Comparison of ENCODE assay signal across 10 mouse cellular contexts in genomic region chr8:22209012-22209411, GRCm38 (mm10). TPM values are rescaled to one million over a fixed set of nuclear protein-coding genes. Genes with fewer than 3 reads are reported as not detected.
A peak's percentile ranks its signal among the peaks of the same experiment; 100 is the strongest.
DNase-seq lines count a peak whose midpoint lies in the region; ATAC-seq lines count a peak whose summit lies in the region.
"Had no signal": no experiment of that assay in that cellular context is flagged by ENCODE, and none has a peak within 500 bp of the region (broad histone marks: within the 10 kb centered on the region; RNA-seq: fewer than 3 reads in every experiment).

No protein-coding gene starts in this region.

- H3K27me3 ChIP-seq in megakaryocyte, embryonic 14.5 days (replicated peaks): no peaks in the 10 kb centered on the region
- no peaks in the 10 kb centered on the region for H3K27me3 ChIP-seq in heart, embryonic 16.5 days (ENCODE audit: control insufficient read depth, insufficient read depth, low read length)
- H3K27me3 ChIP-seq in hindbrain, embryonic 13.5 days: no peaks in the 10 kb centered on the region

- 18% methylated on average over 5 of the region's 5 CpGs for WGBS in heart, embryonic 16.5 days
- 68% methylated on average over 5 of the region's 5 CpGs for WGBS in hindbrain, embryonic 13.5 days

- peaks cover 51% of the 10 kb centered on the region for H3K36me3 ChIP-seq in megakaryocyte, embryonic 14.5 days (replicated peaks; ENCODE audit: low read length)
- H3K36me3 ChIP-seq in heart, embryonic 16.5 days (ENCODE audit: control insufficient read depth, insufficient read depth): peaks cover 31% of the 10 kb centered on the region
- peaks cover 55% of the 10 kb centered on the region for H3K36me3 ChIP-seq in hindbrain, embryonic 13.5 days

- no peak overlapping the region for H3K9ac ChIP-seq in heart, embryonic 16.5 days (ENCODE audit: low read length)
- H3K9ac ChIP-seq in hindbrain, embryonic 13.5 days: no peak overlapping the region
- H3K9ac ChIP-seq: hindbrain, embryonic 14.5 days had no signal

- peak; percentile 42 to 65 for DNase-seq in lung, adult 18-20 months
- DNase-seq in spleen, postnatal 14 days (ENCODE audit: low spot score in 2 of 2): no peak
- DNase-seq in retina, postnatal 1 day: no peak

- H3K4me1 ChIP-seq in megakaryocyte, embryonic 14.5 days: peaks cover 35% of the 10 kb centered on the region
- peaks cover 4% of the 10 kb centered on the region; the same call in 1 of the 2 replicates for H3K4me1 ChIP-seq in heart, embryonic 16.5 days (ENCODE audit: control insufficient read depth, insufficient read depth, low read length)
- H3K4me1 ChIP-seq in hindbrain, embryonic 13.5 days (replicated peaks): no peaks in the 10 kb centered on the region
- H3K4me1 ChIP-seq: limb, embryonic 10.5 days had no signal

- peak overlapping the region; percentile 18 for H3K4me3 ChIP-seq in megakaryocyte, embryonic 14.5 days (replicated peaks)
- H3K4me3 ChIP-seq in heart, embryonic 16.5 days (ENCODE audit: low read length): no peak overlapping the region
- no peak overlapping the region for H3K4me3 ChIP-seq in hindbrain, embryonic 13.5 days
- H3K4me3 ChIP-seq: limb, embryonic 10.5 days had no signal

- no peaks in the 10 kb centered on the region for H3K9me3 ChIP-seq in megakaryocyte, embryonic 14.5 days
- H3K9me3 ChIP-seq in heart, embryonic 16.5 days (replicated peaks; ENCODE audit: control insufficient read depth, low read length): no peaks in the 10 kb centered on the region
- no peaks in the 10 kb centered on the region for H3K9me3 ChIP-seq in hindbrain, embryonic 13.5 days
- H3K9me3 ChIP-seq: limb, embryonic 10.5 days had no signal

- no peak overlapping the region for H3K4me2 ChIP-seq in heart, embryonic 16.5 days (ENCODE audit: low read depth, low read length)
- H3K4me2 ChIP-seq in hindbrain, embryonic 13.5 days: no peak overlapping the region
- H3K4me2 ChIP-seq: hindbrain, embryonic 14.5 days had no signal

- no peak for ATAC-seq in megakaryocyte, adult 5-6 weeks (ENCODE audit: poor library complexity, severe bottlenecking)
- ATAC-seq in heart, embryonic 16.5 days (replicated peaks; ENCODE audit: extremely low read depth, insufficient read depth, low FRiP score): peak; percentile 85; the same call in 1 of the 2 replicates
- ATAC-seq in inflammation-experienced regulatory T-cells, adult 6 months: no peak
- no peak for ATAC-seq in hindbrain, embryonic 13.5 days (ENCODE audit: low FRiP score)

- H3K27ac ChIP-seq in heart, embryonic 16.5 days (ENCODE audit: low read length): peak overlapping the region; percentile 67
- H3K27ac ChIP-seq in hindbrain, embryonic 13.5 days: no peak overlapping the region
- H3K27ac ChIP-seq: hindbrain, embryonic 14.5 days; limb, embryonic 10.5 days had no signal

RNA-seq across cellular contexts. Expression of gene Vps36, which starts 16.4 kb away (rescaled TPM):
- polyA plus RNA-seq in megakaryocyte, embryonic 14.5 days (2012; ENCODE audit: insufficient read depth, low replicate concordance): 1.4 and 7.2 TPM in 2 replicates
- total RNA-seq in megakaryocyte, adult 5-6 weeks (2015): 47.5 and 49.8 TPM in 2 replicates
- 43.9 and 47.3 TPM in 2 replicates for total RNA-seq in megakaryocyte, adult 5-6 weeks (2017)
- polyA plus RNA-seq in heart, embryonic 16.5 days (2015; fragmentation: Nextera tagmentation; extraction: Ambion mirVana): 21.6 and 21.7 TPM in 2 replicates
- polyA plus RNA-seq in inflammation-experienced regulatory T-cells, adult 6 months (2017; shearing (Covaris generic)): 10 to 100 TPM; 25.9 to 43.3 (median 32.2) TPM
- 42.1 and 42.3 TPM in 2 replicates for polyA plus RNA-seq in hindbrain, embryonic 13.5 days (2015; fragmentation: Nextera tagmentation; extraction: Ambion mirVana)

RNA-seq across cellular contexts. Expression of gene Thsd1, which starts 18.1 kb away (rescaled TPM):
- 2.0 TPM in 1 of 2 replicates, not detected in the other for polyA plus RNA-seq in megakaryocyte, embryonic 14.5 days (2012; ENCODE audit: insufficient read depth, low replicate concordance)
- total RNA-seq in megakaryocyte, adult 5-6 weeks (2015): 0.56 and 1.5 TPM in 2 replicates
- total RNA-seq in megakaryocyte, adult 5-6 weeks (2017): 0.51 and 0.73 TPM in 2 replicates
- polyA plus RNA-seq in heart, embryonic 16.5 days (2015; fragmentation: Nextera tagmentation; extraction: Ambion mirVana): 13.2 and 16.1 TPM in 2 replicates
- under 1 TPM in 2 of 3 experiments, not detected in 1; 0.11 to 0.71 TPM for polyA plus RNA-seq in inflammation-experienced regulatory T-cells, adult 6 months (2017; shearing (Covaris generic))
- 8.3 and 8.5 TPM in 2 replicates for polyA plus RNA-seq in hindbrain, embryonic 13.5 days (2015; fragmentation: Nextera tagmentation; extraction: Ambion mirVana)

RNA-seq across cellular contexts. Expression of gene Ckap2, which starts 23.4 kb away (rescaled TPM):
- polyA plus RNA-seq in megakaryocyte, embryonic 14.5 days (2012; ENCODE audit: insufficient read depth, low replicate concordance): 2.2 TPM in 1 of 2 replicates, not detected in the other
- 66.7 and 76.1 TPM in 2 replicates for total RNA-seq in megakaryocyte, adult 5-6 weeks (2015)
- 46.4 and 54.6 TPM in 2 replicates for total RNA-seq in megakaryocyte, adult 5-6 weeks (2017)
- 29.1 and 37.4 TPM in 2 replicates for polyA plus RNA-seq in heart, embryonic 16.5 days (2015; fragmentation: Nextera tagmentation; extraction: Ambion mirVana)
- polyA plus RNA-seq in inflammation-experienced regulatory T-cells, adult 6 months (2017; shearing (Covaris generic)): 10 to 100 TPM in 1 of 3 experiments, 1 to 10 TPM in 2; 3.0 to 32.7 (median 3.6) TPM
- 16.9 and 19.1 TPM in 2 replicates for polyA plus RNA-seq in hindbrain, embryonic 13.5 days (2015; fragmentation: Nextera tagmentation; extraction: Ambion mirVana)

RNA-seq across cellular contexts. Expression of gene Nek3, which starts 42.8 kb away (rescaled TPM):
- 0.62 and 0.86 TPM in 2 replicates for polyA plus RNA-seq in megakaryocyte, embryonic 14.5 days (2012; ENCODE audit: insufficient read depth, low replicate concordance)
- 1.2 and 2.3 TPM in 2 replicates for total RNA-seq in megakaryocyte, adult 5-6 weeks (2015)
- total RNA-seq in megakaryocyte, adult 5-6 weeks (2017): 2.1 and 2.2 TPM in 2 replicates
- polyA plus RNA-seq in heart, embryonic 16.5 days (2015; fragmentation: Nextera tagmentation; extraction: Ambion mirVana): 4.9 and 5.3 TPM in 2 replicates
- polyA plus RNA-seq in inflammation-experienced regulatory T-cells, adult 6 months (2017; shearing (Covaris generic)): 1 to 10 TPM; 4.6 to 7.4 (median 5.6) TPM
- polyA plus RNA-seq in hindbrain, embryonic 13.5 days (2015; fragmentation: Nextera tagmentation; extraction: Ambion mirVana): 9.5 and 10.4 TPM in 2 replicates

Comparison
In these comparisons a context has a peak if more than half of its experiments do, and no peak if none do; other contexts are left out.
1. DNase-seq: peak in lung, adult 18-20 months (2 of 2); none in spleen, postnatal 14 days (0 of 2) and retina, postnatal 1 day (single experiment).